Mouse (Mus musculus) thymus, postnatal 25 days (tissue): Measurements from ENCODE around the gene B3galnt1.
"Not testable (repeated sequence)": the region's sequence is repeated elsewhere in the genome, so short reads cannot be mapped to it uniquely, and the experiment has no call there.

ENCODE experiments used
- DNase-seq: peaks from one replicate; pipeline ENCODE4 v3.0.0; 2022

Gene B3galnt1

DNA sequence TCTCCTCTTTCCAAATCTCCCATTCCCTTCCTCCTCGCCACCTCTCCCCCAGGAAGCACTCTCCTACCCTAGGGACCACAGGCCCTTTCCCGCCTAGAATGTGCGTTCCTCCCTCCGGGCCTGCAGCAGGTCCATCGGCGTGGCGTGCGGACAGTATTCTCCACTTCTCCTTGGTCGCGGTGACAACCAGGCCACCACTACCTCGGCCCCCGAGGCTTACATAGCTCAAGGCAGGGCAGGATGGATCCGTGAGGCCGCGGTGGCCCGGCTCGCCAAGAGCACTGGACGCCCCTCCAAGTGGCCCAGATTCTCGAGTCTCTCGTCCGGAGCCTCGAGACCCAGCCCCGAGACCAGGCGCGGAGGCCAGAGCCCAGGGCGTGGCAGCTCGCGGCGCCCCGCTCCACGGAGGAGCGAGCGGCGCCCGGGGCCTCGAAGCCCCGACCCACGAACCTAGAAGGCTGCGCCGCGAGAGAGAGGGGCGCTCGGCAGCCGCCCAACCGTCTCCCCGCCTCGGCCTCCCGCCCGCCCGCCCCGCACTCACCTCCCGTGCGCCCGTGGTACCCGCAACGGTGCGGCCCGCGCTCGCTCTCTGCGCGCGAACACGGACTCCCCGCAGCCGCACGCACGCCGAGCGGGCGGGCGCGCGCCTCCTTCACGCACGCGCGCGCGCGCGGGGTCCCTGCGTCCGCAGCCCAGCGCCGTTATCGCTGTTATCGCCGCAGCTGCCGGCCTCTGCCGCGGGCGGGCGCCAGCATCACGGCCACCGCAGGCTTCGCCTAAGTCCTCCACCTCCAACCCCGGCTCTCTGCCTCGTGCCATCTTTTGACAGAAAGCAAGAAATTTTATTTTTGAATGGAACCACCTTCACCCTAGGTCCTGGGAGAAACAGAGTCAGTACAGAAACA is at the start of gene B3galnt1:
Gene B3galnt1 (minus strand): TSS at position 700 of the 905 bp plus-strand sequence.
- DNase-seq: no peak

DNA sequence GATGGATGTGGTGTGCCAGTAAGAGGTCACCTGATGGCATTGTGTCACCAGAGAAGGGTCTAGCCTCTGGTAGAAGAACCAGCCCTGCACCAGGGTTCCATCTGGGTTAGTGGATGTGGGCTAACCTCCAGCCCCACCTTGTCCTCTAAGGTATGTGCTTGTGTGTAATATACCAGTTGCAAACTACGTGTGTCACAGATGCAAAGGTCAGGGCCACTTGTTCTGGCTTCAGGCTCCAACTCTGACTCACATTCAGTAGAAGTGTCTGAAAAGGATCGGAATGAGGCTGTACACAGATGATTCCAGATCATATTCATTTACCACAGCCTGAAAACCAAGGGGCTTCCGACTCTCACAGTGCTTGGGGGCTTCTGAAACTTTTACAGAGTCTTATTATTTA is 35.8 kb upstream of the B3galnt1 start:
- DNase-seq: no peak

DNA sequence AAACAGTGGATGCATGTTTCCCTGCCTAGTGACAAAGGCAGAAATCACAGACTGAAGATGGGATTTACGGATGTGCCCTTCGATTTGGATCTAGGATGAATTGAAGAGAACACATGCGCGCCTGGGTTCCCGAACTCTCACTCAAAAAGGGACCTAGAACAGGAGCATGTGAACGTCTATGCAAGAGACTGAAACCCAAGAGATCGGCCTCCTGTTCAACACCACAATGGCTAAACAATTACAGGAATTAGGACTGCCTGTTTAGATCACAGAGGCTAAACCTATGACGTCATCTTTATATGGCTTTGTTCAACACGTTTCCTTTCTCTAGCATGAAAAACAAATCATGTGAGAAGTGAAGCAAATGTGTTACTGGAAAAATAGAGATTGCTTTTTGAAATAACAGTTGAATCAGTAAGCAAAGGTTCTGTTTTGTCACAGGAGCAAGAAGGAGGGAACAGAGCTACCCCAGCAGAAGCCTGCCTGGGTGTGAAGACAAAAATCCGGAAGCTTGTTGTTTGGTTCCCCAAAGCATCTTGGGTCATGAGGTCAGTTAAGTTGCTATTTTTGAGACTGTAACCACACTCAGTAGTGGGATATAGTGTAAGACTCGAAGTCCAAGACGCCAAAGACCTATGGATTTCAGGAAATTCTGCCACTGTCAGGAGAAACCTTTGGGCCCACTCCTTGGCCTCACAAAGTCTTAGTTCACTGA is 35.1 kb upstream of the B3galnt1 start:
- DNase-seq: no peak

DNA sequence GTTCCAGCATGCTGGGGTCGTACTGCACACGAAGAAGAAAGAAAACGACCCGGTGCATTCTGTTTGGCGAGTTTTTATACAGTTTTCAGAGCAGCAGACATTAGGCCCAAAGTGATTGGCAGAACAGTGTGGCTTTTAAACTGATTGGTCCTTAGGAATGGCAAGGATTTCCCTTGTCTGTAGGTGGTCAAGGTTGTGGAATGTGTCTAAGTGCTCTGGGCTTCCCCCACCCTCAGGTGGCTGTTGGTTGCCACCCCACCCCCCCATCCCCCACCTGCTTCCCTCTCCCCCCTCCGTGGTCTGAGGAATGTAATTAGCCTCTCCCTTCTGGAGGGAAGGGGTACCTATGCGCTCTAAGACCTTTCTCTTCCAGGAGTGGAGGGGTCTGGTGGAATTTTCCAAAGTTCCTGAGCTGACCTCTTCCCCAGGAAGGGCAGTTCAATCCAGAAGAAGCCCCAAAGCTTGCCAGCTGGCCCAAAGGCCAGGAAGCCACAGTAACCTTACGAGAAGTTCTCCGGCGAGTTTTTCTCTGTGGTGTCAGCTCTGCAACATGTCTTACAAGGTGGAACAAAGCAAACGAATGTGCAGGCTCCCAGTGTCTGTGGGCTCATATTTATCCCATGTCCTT is 28.3 kb upstream of the B3galnt1 start:
- DNase-seq: no peak

DNA sequence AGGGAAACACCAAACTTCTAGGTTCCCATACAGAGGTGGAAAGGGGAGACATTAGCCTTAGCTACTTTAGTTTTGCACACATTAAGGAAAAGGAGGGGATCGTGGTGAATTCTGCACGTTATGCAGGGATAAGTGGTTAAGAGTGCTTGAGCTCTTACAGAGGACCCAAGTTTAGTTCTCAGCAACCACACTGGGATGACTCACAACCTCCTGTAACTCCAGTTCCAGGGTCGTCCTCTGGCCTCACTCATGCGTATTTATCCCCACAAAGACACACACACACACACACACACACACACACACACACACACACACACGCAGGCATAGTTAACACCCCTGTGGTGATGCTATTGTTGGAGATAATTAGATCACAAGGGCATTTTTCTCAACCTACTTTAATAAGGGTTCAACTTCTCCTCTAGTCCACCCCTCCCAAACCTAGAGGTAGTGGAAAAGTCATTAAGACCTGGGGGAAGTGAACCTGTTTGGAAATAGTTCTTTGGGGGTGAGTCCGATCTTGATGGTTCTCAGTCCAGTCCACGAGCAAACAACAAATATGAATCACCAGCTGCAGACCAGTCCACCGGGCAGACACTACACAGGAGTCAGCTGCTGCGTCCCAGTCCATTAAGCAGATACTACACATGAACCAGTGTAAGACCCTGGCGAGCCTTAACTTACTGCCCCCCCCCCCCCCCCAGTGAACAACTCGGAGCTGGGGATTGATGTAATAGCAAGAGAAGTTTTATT is 27.6 kb upstream of the B3galnt1 start:
- no peak for DNase-seq

DNA sequence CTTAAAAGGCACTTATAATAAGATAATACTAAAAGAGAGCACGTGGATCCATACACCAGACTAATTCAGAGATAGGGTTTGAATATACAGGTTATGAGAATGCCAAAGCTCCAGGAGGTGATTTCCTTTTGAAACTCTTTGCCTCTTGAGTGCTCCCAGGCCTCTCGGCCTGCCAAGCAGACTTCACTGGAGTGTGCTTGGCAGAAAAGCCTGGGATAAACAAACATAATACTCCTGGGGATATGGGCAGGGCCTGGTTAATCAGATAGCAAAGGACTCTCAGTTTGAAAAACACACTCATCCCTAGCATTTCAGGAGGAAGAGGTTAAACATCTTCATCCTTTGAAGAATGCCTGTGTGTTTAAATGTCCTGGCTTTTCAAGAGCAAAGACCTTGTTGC is 25.4 kb upstream of the B3galnt1 start:
- DNase-seq: no peak

DNA sequence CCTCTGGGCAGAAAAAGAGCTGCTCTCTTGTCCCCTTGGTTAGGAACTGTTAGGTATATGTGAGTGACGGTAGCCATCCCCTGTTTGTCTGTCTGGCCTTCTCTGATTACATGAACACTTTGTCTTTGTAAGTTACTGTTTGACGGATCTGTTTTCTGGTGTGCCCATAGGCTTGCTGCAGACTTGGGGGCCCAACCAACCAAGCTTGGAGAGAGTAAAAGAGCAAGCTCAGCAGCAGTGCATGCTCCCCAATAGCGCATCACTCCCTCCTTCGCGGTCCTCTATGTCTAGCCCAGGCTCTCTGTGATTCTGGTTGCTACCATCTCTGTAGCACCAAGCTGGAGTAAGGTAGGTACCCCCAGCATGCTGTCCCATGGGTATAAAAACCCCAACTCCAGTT is 9.1 kb upstream of the B3galnt1 start:
- no peak for DNase-seq

DNA sequence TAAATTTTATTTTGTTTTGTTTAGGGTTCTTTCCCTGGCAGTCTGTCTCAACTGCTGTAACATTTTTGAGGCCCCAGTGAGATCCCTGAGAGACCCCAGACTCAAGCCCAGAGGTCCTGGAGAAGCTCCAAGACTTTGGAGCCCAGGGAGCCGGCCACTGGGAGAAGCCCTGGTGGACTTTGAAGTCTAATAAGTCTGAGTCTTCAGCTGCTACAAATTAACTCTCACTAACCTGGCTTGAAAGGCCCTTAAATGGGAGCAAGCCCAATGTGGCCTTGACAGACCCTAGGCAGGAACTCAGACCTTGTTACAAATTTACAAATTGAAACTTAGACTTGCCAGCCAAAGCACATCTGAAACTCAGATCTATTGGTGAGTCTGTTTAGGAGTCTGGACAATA is 8.7 kb upstream of the B3galnt1 start:
- no peak for DNase-seq

DNA sequence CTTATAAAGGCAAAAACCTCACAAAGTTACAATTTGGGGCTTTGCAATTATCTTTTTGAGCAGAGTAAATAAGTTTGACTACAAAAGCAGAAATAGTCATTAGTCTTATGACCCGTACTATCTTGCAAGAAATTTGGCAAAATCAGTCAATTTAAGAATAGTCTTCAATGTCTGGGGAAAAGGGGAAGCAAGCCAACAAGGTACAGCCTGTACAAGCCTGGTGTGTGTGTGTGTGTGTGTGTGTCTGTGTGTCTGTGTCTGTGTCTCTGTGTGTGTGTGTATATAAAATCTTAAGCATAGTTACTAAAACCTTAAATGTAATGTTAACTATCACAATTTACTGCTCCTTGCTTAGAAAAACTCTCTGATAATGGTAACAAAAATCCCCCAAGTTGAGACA is 8.2 kb upstream of the B3galnt1 start:
- DNase-seq: no peak

DNA sequence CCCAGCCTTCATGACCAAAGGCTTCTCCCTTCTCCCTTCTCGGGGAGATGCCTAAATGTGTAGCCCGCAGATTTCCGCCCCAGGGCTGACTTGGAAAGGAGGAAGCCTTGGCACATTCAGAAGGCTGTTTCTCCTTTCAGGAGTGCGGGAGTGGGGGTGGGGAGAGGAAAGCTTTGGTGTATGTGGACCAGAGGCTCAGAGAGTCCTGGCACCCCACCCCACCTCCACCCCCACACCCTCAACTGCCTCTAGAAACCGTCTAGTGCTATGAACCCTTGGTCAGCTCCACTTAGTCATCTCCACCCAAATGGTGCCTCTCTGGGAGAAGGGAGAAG is 373 bp upstream of the B3galnt1 start:
- no peak for DNase-seq

DNA sequence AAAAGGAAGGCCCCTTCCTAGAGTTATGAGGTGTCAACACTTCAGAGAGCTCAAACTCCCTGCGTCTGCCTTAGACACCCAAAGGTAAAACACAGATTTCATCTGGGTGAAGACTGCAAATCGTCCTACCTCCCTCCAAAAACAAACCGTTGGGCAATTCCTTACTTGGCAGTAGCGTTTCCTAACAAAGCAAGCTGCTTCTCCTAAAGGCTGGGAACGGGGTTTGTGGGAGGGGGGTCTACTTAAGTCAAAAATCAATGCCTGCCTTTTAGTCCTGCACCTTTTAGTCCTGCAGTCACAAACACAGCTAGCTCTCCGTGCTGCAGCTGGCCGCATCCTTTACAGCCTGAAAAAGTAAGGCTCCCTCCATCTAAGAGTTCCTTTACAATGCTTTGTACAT is 944 bp downstream of the B3galnt1 start:
- no peak for DNase-seq

DNA sequence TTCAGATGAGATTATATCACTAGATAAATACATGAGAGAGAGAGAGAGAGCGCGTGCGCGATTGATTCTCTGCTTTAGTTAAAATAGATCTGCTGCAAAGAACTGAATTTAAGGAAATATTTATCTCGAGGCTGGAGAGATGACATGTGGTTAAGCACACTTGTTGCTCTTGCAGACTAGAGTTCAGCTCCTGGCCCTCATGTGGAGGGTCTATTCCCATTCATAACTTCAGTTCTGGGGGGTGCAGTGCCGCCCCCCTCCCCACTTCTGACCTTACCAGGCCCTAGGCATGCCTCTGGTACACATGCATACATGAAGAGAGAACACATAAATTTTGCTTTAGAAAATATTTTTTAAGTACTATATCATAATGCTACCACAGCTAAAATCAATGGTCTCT is 1.5 kb downstream of the B3galnt1 start:
- DNase-seq: no peak

DNA sequence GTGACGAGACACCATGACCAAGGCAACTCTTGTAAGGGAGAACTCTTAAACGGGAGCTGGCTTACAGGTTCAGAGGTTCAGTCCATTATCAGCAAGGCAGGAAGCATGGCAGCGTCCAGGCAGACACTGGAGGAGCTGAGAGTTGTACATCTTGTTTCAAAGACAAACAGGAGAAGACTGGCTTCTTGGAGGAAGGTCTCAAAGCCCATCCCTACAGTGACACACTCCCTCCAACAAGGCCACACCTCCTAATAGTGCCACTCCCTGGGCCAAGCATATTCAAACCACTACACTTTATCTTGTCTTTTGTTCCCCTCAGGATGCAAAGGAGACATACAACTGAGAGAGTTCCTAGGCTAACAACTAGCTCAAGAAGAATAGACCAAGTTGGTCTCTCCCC is 2.6 kb downstream of the B3galnt1 start:
- DNase-seq: no peak

DNA sequence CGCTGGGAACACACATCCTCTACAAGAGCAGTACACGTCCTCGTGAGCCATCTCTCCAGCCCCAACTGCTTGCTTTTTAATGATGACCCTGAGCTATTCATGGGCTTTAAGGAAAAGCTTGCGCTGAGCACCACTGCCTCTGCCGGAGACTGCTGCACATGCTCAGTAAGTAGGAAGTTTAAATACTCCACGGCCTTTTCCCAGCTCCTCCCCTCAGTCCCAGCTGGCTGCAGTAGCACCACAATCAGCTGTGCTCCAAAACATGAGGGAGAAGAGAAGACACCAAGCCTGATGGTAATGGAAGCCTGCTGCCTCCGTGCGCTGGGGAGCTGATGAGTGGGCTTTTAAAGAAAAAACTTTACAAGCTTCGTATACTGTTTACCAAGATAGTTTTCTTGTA is 4.7 kb downstream of the B3galnt1 start:
- DNase-seq: no peak

DNA sequence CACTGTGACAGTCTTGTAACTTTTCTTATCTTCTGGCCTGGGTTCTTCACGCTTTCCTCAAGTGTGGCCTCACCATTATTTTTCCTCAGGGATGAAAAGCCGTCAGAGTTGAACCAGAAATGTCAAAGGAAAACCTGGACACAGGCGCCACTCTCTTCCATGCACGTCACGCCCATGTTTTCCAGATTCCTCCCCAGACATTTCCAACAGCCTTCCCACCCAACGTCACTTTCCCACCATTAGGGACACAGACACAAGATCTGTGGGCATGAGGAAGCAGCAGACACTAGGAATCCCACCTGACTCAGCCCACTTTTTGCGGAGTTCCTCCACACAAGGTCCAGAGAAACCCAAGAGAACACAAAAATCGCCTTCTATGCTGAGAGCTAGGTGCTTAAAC is 5.3 kb downstream of the B3galnt1 start:
- DNase-seq: no peak

DNA sequence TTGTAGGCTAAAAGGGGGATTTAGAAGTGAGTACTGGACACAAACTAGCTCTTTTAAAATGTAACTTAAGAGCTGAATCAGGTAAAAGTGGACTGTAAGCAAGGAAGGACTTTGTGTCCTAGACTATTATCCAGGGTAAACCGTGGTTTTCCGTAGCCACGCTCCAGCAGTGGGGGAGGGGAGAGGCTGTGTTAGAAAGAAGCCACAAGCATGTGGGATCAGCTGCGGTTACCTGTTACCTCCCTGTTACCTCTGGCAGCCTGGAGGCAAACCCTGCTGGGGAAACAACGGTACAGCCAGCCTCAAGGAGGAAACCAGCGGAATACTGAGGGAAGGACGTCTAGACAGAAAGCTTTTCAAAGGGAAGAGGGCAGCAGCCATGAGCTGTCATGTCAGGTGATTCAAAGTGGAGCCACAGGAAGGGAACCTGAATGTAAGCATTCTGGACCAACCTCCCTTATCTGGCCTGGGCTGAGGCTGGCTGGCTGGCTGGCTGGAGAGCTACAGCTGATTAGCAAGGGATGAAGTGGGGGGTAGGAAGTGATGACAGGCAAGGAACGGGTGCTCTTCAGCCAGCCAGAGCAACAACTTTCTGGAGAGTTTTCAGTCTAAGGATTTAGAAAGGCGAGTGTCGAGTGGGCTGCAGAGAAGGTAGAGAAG is 10.5 kb downstream of the B3galnt1 start:
- no peak for DNase-seq

DNA sequence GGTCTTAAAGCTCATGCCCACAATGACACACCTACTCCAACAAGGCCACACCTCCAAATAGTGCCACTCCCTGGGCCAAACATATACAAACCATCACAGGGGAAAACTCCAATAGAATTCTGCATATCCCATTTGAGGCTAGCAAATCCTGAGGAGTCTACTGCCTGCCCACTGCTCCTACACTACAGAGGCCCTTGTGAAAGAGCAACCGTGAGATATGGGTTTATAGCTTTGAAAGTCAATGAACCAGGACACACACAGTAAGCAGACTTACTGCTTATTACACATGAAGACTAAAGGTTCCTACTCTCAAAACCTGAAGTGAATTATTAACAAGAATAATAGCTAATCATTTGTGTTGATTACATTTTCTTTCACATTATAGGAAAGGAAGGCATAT is 15.0 kb downstream of the B3galnt1 start:
- no peak for DNase-seq

DNA sequence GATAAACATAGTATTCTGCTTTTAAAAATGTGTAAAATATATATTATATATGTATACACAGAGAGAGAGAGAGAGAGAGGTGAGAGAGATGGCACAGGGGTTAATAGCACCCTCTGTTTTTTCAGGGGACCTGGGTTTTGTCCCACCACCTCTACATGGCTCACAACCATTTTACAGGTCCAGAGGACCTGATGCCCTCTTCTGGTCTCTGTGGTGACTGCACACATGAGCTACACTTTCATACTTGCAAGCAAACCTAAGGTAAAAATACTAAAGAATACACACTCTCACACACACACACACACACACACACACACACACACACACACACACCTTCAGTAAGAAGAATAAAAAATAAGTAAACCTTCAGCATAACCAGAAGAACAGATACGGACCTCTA is 20.0 kb downstream of the B3galnt1 start:
- DNase-seq: no peak

DNA sequence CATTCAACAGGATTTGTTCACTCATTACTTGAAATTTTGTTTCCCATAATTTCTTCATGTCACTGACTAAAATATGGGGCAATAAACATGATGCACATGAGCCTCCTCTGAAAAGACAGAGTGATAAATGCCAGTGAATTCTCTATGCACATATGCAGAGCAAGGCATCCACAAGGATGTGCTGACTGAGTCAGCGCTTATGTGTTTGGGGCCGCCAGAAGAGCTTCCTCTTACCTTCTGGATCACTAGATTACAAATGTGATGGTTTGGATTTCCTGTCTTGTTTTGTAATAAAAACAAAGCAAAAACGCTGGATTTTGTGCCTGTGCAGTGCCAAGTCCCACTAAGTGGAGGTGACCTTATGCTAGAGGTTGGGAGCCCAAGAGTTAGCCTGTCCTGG is 22.0 kb downstream of the B3galnt1 start:
- no peak for DNase-seq

DNA sequence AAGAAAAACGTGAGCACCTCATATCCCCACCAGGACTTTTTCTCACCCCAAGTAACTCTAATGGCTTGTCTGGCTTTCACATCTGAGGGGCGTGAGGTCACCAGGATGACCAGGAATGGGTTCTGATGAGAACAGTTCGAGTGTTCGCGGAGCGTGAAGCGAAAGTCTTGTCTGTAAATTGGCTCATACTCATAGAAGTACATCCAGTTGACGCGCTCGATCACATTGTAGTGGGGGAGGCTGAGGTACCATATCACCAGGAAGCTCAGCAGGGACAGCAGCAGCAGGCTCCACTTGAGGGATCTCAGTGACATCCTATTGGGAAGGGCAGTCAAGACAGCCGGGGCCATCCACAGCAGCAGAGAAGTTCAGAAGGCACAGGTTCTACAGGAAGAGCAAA is 23.2 kb downstream of the B3galnt1 start:
- DNase-seq: no peak

DNA sequence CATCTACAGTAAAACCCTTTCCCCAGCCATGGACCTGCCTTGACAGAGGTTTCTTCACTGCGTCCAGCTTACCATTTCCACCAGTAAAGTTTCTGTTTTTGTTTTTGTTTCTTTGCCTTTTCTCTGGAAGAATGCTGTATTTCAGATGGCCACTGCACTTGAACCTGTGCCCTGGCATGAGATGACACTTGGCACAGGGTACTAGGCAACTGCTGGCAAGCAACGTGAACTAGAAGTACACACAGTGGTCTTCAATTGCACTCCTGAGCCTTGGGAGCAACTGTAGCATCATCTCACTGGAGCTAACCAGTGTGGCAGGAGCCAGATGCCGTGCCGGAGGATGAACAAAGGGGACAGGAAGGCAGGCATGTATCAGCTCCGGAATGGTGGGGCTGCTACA is 26.2 kb downstream of the B3galnt1 start:
- no peak for DNase-seq

DNA sequence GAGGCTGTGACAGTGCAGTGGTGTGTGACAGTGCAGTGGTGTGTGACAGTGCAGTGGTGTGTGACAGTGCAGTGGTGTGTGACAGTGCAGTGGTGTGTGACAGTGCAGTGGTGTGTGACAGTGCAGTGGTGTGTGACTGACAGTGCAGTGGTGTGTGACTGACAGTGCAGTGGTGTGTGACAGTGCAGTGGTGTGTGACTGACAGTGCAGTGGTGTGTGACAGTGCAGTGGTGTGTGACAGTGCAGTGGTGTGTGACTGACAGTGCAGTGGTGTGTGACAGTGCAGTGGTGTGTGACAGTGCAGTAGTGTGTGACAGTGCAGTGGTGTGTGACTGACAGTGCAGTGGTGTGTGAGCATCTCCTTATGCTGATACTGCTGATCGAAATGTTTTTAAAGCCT is 33.2 kb downstream of the B3galnt1 start:
- DNase-seq: not testable (repeated sequence)

DNA sequence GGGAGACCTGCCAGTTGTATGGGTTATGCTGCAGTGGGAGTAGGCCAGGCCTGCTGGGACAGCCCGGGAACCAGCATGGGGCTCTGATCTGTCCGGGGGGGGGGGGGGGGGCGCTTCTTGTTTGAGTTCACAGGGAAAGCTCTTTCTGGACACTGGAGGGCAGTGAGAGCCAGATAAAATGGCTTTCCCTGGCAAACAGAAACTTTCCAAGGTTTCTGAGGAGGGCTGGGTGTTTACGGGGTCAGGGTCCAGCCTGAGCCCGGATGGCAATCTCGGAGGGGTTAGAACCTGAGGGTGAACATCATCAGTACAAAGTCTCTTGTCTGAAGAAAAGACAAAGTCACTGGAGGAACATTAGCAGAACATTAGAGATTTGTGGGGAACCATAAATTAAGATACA is 35.4 kb downstream of the B3galnt1 start:
- no peak for DNase-seq
